Mouse (Mus musculus) right cerebral cortex, postnatal 25 days (tissue): ENCODE measurements around the gene Trim25.
A peak's percentile ranks its signal among the peaks of the same experiment; 100 is the strongest.
"Not testable (repeated sequence)": the region's sequence is repeated elsewhere in the genome, so short reads cannot be mapped to it uniquely, and the experiment has no call there.

Experiments
- DNase-seq: peaks from one replicate; pipeline ENCODE4 v3.0.0; 2022

Gene Trim25

GRCm38 (mm10) chr11:89025603-89026002, 26.4 kb downstream of the Trim25 start:
- no peak for DNase-seq

GRCm38 (mm10) chr11:89026117-89026516, 26.9 kb downstream of the Trim25 start:
- DNase-seq = no peak

GRCm38 (mm10) chr11:89027955-89028361, 28.8 kb downstream of the Trim25 start:
- DNase-seq = no peak

GRCm38 (mm10) chr11:89028871-89029405, 29.8 kb downstream of the Trim25 start:
- no peak for DNase-seq

GRCm38 (mm10) chr11:89030552-89030951, 31.4 kb downstream of the Trim25 start:
- no peak for DNase-seq

GRCm38 (mm10) chr11:89031189-89031588, 32.0 kb downstream of the Trim25 start:
- no peak for DNase-seq

GRCm38 (mm10) chr11:89034592-89034991, 35.4 kb downstream of the Trim25 start:
- DNase-seq = no peak

- no peak for DNase-seq
These were observed 36.4 kb downstream of the Trim25 start for GRCm38 (mm10) chr11:89035552-89035951.

GRCm38 (mm10) chr11:89038496-89038895, 39.3 kb downstream of the Trim25 start:
- no peak for DNase-seq

- DNase-seq = no peak
These were observed 40.1 kb downstream of the Trim25 start for GRCm38 (mm10) chr11:89039325-89039724.

GRCm38 (mm10) chr11:89041073-89041472, 41.9 kb downstream of the Trim25 start:
- not testable (repeated sequence) for DNase-seq

GRCm38 (mm10) chr11:89043046-89043445, 43.9 kb downstream of the Trim25 start:
- DNase-seq = no peak

- not testable (repeated sequence) for DNase-seq
These were observed 46.3 kb downstream of the Trim25 start for GRCm38 (mm10) chr11:89045501-89045900.

- DNase-seq = no peak
These were observed 46.8 kb downstream of the Trim25 start for GRCm38 (mm10) chr11:89046021-89046420.

- no peak for DNase-seq
These were observed 52.6 kb downstream of the Trim25 start for GRCm38 (mm10) chr11:89051767-89052166.

- DNase-seq = no peak
These were observed 56.9 kb downstream of the Trim25 start for GRCm38 (mm10) chr11:89055931-89056690.

- DNase-seq = no peak
These were observed 59.5 kb downstream of the Trim25 start for GRCm38 (mm10) chr11:89058515-89059270.

- DNase-seq = peak; percentile 37
These were observed 60.8 kb downstream of the Trim25 start for GRCm38 (mm10) chr11:89059919-89060422.

GRCm38 (mm10) chr11:89060423-89061089, 61.4 kb downstream of the Trim25 start:
- DNase-seq = peak; percentile 93

GRCm38 (mm10) chr11:89061362-89061761, 62.2 kb downstream of the Trim25 start:
- DNase-seq = no peak

GRCm38 (mm10) chr11:89064312-89064711, 65.1 kb downstream of the Trim25 start:
- no peak for DNase-seq

GRCm38 (mm10) chr11:89065297-89065696, 66.1 kb downstream of the Trim25 start:
- DNase-seq = no peak

GRCm38 (mm10) chr11:89066126-89066525, 67.0 kb downstream of the Trim25 start:
- no peak for DNase-seq
